Comparison of ENCODE assay signal across 9 mouse cellular contexts in the genomic region with DNA sequence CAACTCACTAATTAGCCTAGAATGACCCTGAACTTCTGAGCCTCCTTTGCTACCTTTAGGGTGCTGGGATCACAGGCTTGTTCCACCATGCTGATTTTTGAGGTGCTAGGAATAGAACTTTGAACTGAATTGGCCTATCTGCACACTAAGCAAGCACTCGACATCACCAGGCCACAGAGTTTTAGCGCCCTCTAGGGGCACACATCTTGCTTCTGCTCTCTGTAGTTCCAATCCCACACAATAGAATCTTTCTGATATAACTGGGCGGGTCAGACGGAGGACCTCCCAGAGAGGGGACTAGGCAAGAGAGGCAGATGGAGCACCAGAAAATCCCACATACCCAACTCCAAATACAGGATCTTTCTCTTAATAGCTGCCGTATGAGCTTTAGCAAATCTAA. TPM values are rescaled to one million over a fixed set of nuclear protein-coding genes. Genes with fewer than 3 reads are reported as not detected.
DNase-seq lines count a peak whose midpoint lies in the region; ATAC-seq and TF ChIP-seq lines count a peak whose summit lies in the region.
"Had no signal": no experiment of that assay in that cellular context is flagged by ENCODE, and none has a peak within 500 bp of the region (broad histone marks: within the 10 kb centered on the region; RNA-seq: fewer than 3 reads in every experiment).

No protein-coding gene starts in this region.

- H3K9me3 ChIP-seq in E14TG2a.4 (ENCODE audit: low read length) = peaks cover 11% of the 10 kb centered on the region; the same call in 1 of the 2 replicates
- no peaks in the 10 kb centered on the region for H3K9me3 ChIP-seq in liver, embryonic 13.5 days (replicated peaks)
- H3K9me3 ChIP-seq: heart, embryonic 15.5 days had no signal

- no peak overlapping the region for H3K9ac ChIP-seq in liver, embryonic 13.5 days
- H3K9ac ChIP-seq: heart, embryonic 15.5 days had no signal

- H3K4me3 ChIP-seq in E14TG2a.4 (replicated peaks; ENCODE audit: low read length) = no peak overlapping the region
- H3K4me3 ChIP-seq in liver, embryonic 13.5 days (replicated peaks) = no peak overlapping the region
- H3K4me3 ChIP-seq: heart, embryonic 15.5 days had no signal

- WGBS in liver, embryonic 13.5 days (ENCODE audit: insufficient replicate concordance) = 27% methylated on average over 5 of the region's 5 CpGs

- H3K4me1 ChIP-seq in E14TG2a.4 (replicated peaks; ENCODE audit: low read depth, low read length) = peaks cover 32% of the 10 kb centered on the region
- H3K4me1 ChIP-seq in liver, embryonic 13.5 days (replicated peaks) = 0 out of 2 replicates have a peak, but pooled peaks cover 2% of the 10 kb centered on the region

- no peaks in the 10 kb centered on the region for H3K36me3 ChIP-seq in E14TG2a.4 (ENCODE audit: insufficient read depth, low read length)
- H3K36me3 ChIP-seq in liver, embryonic 13.5 days = 0 out of 2 replicates have a peak, but pooled peaks cover 5% of the 10 kb centered on the region

- no peak overlapping the region for H3K27ac ChIP-seq in liver, embryonic 13.5 days
- H3K27ac ChIP-seq: heart, embryonic 15.5 days had no signal

- no peak overlapping the region for H3K4me2 ChIP-seq in liver, embryonic 13.5 days
- H3K4me2 ChIP-seq: heart, embryonic 15.5 days had no signal

- peak; percentile 56; the same call in 1 of the 2 replicates for ATAC-seq in liver, embryonic 13.5 days (ENCODE audit: low read depth)
- peak; percentile 29; the same call in 1 of the 2 replicates for ATAC-seq in neutrophil, adult 5-6 weeks (ENCODE audit: extremely low read depth, insufficient number of reproducible peaks, low FRiP score, poor library complexity, severe bottlenecking)

- peaks cover 6% of the 10 kb centered on the region; the same call in 1 of the 2 replicates for H3K27me3 ChIP-seq in E14TG2a.4 (ENCODE audit: insufficient read depth, low read length)
- H3K27me3 ChIP-seq in liver, embryonic 13.5 days = no peaks in the 10 kb centered on the region
- H3K27me3 ChIP-seq: heart, embryonic 15.5 days had no signal

- TF ChIP-seq CTCF in E14TG2a.4 (conservative IDR thresholded peaks at IDR 0.05; ENCODE audit: low read length) = peak; percentile 77

- DNase-seq in adrenal gland, adult 18-20 months (ENCODE audit: low spot score in 2 of 2) = peak; percentile 69 to 73
- DNase-seq in embryo, embryonic 10.5 days (ENCODE audit: low spot score) = peak; percentile 89
- peak; percentile 45 to 65 for DNase-seq in gastrocnemius, postnatal 4 days (ENCODE audit: low spot score in 2 of 2)
- peak; percentile 88 to 90 for DNase-seq in kidney, postnatal 36 days
- DNase-seq in liver, embryonic 13.5 days = peak; percentile 46
- DNase-seq in urinary bladder, postnatal 14 days (ENCODE audit: low spot score) = peak; percentile 76

RNA-seq across cellular contexts. Expression of a gene that starts 24.3 kb away (rescaled TPM):
- total RNA-seq in adrenal gland, adult 18-20 months (2021) = 10 to 100 TPM; 11.0 to 12.7 TPM
- total RNA-seq in gastrocnemius, postnatal 4 days (2021) = 10 to 100 TPM; 57.2 to 61.3 TPM
- polyA plus RNA-seq in liver, embryonic 13.5 days (2015; fragmentation: Nextera tagmentation; extraction: Ambion mirVana) = 31.9 and 36.0 TPM in 2 replicates
- not detected in 2 replicates for total RNA-seq in neutrophil, adult 5-6 weeks (2017)

RNA-seq across cellular contexts. Expression of a gene that starts 51.0 kb away (rescaled TPM):
- 10 to 100 TPM; 13.5 to 15.2 TPM for total RNA-seq in adrenal gland, adult 18-20 months (2021)
- 100 to 1,000 TPM; 108 to 126 TPM for total RNA-seq in gastrocnemius, postnatal 4 days (2021)
- polyA plus RNA-seq in liver, embryonic 13.5 days (2015; fragmentation: Nextera tagmentation; extraction: Ambion mirVana) = 7.5 and 8.3 TPM in 2 replicates
- 371 and 393 TPM in 2 replicates for total RNA-seq in neutrophil, adult 5-6 weeks (2017)

Comparison
In these comparisons a context has a peak if more than half of its experiments do, and no peak if none do; other contexts are left out.
1. RNA of a gene that starts 51.0 kb away (total RNA-seq): 371 to 393 TPM in neutrophil, adult 5-6 weeks and 108 to 126 TPM in gastrocnemius, postnatal 4 days; 13.5 to 15.2 TPM in adrenal gland, adult 18-20 months; every median in the first group is over 4 times any median in the second.
2. Peak in every context shown above with its lines, with median percentiles within 50 percentile points of each other: DNase-seq.